Mouse (Mus musculus): ENCODE results near the gene Yes1. TPM values are rescaled to one million over a fixed set of nuclear protein-coding genes. Genes with fewer than 3 reads are reported as not detected.
"Not testable (repeated sequence)": the region's sequence is repeated elsewhere in the genome, so short reads cannot be mapped to it uniquely, and the experiment has no call there.

The Yes1 gene
- polyA plus RNA-seq, 1 experiment from 2014 or later = 21.6 TPM

- no peak for ATAC-seq (ENCODE audit: extremely low read depth, insufficient number of reproducible peaks, low FRiP score, low TSS enrichment)
- Histone ChIP-seq H3K27ac (replicated peaks) (peak overlapping the region; percentile 78), H3K9ac (peak overlapping the region; percentile 5), H3K27me3 (replicated peaks) (no peaks in the 10 kb centered on the region), H3K9me3 (no peaks in the 10 kb centered on the region), H3K4me1 (peaks cover 29% of the 10 kb centered on the region), H3K36me3 (no peaks in the 10 kb centered on the region), H3K4me3 (peak overlapping the region; percentile 10), H3K4me2 (peak overlapping the region; percentile 40)
- WGBS = 53% methylated on average over 2 of the region's 2 CpGs
Measured at GRCm38 (mm10) chr5:32614291-32614690, 3.3 kb downstream of the Yes1 start.

DNA sequence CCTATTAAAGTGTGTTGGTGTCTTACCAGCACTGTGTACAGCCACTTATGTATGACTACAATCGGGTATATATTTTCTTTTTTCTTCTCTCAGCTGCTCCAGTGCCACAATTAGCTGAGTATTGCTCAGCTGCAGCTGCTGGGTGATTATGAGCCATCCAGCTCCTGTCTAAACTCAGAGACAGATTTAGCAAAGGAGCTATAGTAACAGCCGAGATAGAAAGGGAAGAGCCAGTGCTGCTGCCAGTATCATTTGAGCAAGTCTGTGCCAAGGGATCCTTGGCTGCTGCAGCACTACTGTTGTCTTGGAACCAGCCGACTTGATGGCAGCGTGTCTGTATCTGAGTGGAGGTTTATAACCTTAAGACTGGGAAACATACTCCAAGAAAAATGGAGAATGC is 3.7 kb downstream of the Yes1 start:
- no peaks in the 10 kb centered on the region for H3K9me3 ChIP-seq
- H3K4me3 ChIP-seq = peak overlapping the region; percentile 10
- peaks cover 29% of the 10 kb centered on the region for H3K4me1 ChIP-seq
- peak overlapping the region; percentile 78 for H3K27ac ChIP-seq (replicated peaks)
- H3K4me2 ChIP-seq = peak overlapping the region; percentile 40
- 35% methylated on average over 4 of the region's 4 CpGs for WGBS
- no peaks in the 10 kb centered on the region for H3K27me3 ChIP-seq (replicated peaks)
- peak overlapping the region; percentile 5; the same call in 1 of the 2 replicates for H3K9ac ChIP-seq
- no peak for ATAC-seq (ENCODE audit: extremely low read depth, insufficient number of reproducible peaks, low FRiP score, low TSS enrichment)
- no peaks in the 10 kb centered on the region for H3K36me3 ChIP-seq

DNA sequence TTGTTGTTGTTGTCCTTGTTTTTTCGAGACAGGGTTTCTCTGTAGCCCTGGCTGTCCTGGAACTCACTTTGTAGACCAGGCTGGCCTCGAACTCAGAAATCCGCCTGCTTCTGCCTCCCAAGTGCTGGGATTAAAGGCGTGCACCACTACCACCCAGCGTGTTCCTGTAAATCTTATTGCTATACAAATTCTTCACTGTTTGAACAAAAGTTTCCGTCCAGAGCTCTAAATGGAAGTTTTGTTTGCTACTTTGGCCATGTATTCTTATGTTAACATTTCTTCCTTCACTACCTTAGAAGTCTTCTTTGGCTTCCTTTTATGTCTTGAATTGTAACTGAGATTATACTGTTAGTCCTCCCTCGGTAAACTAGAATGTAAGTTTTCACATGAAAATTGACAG is 5.5 kb downstream of the Yes1 start:
- not testable (repeated sequence) for H3K27ac ChIP-seq (replicated peaks); H3K27me3 ChIP-seq (replicated peaks); ATAC-seq (ENCODE audit: extremely low read depth, insufficient number of reproducible peaks, low FRiP score, low TSS enrichment); H3K36me3 ChIP-seq; H3K4me3 ChIP-seq; H3K4me2 ChIP-seq; H3K9ac ChIP-seq; H3K9me3 ChIP-seq
- 85% methylated on average over 7 of the region's 7 CpGs for WGBS
- H3K4me1 ChIP-seq = peaks cover 24% of the 10 kb centered on the region

DNA sequence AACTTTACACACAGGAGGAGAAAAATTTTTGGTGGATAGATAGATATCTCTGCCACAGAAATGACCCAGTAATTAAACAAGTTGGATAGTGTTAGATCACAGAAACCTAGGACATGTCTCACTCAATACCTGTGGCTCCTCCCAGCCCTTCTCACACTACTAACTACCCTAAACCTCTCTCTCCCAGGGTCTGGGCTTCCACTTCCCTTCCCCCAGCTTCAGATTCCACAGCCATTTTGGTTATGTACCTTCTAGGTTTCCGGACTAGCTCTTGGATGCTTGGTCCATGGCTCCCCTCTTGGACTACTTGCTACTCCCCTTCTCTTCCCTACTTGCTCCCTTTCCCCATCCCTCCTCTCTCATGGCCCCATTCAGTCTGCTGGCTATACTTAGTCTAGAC is 6.9 kb downstream of the Yes1 start:
- 82% methylated on average over 1 of the region's 1 CpGs for WGBS
- no peak overlapping the region for H3K9ac ChIP-seq
- H3K9me3 ChIP-seq = no peaks in the 10 kb centered on the region

GRCm38 (mm10) chr5:32623649-32624048 is 12.7 kb downstream of the Yes1 start:
- Histone ChIP-seq H3K9ac (no peak overlapping the region), H3K4me1 (no peaks in the 10 kb centered on the region), H3K27ac (replicated peaks) (no peak overlapping the region), H3K27me3 (replicated peaks) (no peaks in the 10 kb centered on the region), H3K4me3 (no peak overlapping the region), H3K4me2 (no peak overlapping the region), H3K36me3 (peaks cover 5% of the 10 kb centered on the region; the same call in 1 of the 2 replicates), H3K9me3 (no peaks in the 10 kb centered on the region)
- ATAC-seq (ENCODE audit: extremely low read depth, insufficient number of reproducible peaks, low FRiP score, low TSS enrichment) = no peak

More for the DNA sequence above, 6.9 kb downstream of the Yes1 start:
- Histone ChIP-seq H3K4me1 (peaks cover 15% of the 10 kb centered on the region), H3K27ac (replicated peaks) (no peak overlapping the region), H3K36me3 (no peaks in the 10 kb centered on the region), H3K4me3 (no peak overlapping the region), H3K4me2 (no peak overlapping the region), H3K27me3 (replicated peaks) (no peaks in the 10 kb centered on the region)
- no peak for ATAC-seq (ENCODE audit: extremely low read depth, insufficient number of reproducible peaks, low FRiP score, low TSS enrichment)

- H3K4me3 ChIP-seq = no peak overlapping the region
- no peak for ATAC-seq (ENCODE audit: extremely low read depth, insufficient number of reproducible peaks, low FRiP score, low TSS enrichment)
- 88% methylated on average over 2 of the region's 2 CpGs for WGBS
- H3K36me3 ChIP-seq = peaks cover 5% of the 10 kb centered on the region; the same call in 1 of the 2 replicates
- H3K27ac ChIP-seq (replicated peaks) = no peak overlapping the region
- no peaks in the 10 kb centered on the region for H3K9me3 ChIP-seq
- no peaks in the 10 kb centered on the region for H3K4me1 ChIP-seq
- no peak overlapping the region for H3K4me2 ChIP-seq
- H3K9ac ChIP-seq = no peak overlapping the region
- H3K27me3 ChIP-seq (replicated peaks) = no peaks in the 10 kb centered on the region
Measured at GRCm38 (mm10) chr5:32624777-32625176, 13.8 kb downstream of the Yes1 start.

- ATAC-seq (ENCODE audit: extremely low read depth, insufficient number of reproducible peaks, low FRiP score, low TSS enrichment) = no peak
Measured at GRCm38 (mm10) chr5:32633185-32633584, 22.2 kb downstream of the Yes1 start.

DNA sequence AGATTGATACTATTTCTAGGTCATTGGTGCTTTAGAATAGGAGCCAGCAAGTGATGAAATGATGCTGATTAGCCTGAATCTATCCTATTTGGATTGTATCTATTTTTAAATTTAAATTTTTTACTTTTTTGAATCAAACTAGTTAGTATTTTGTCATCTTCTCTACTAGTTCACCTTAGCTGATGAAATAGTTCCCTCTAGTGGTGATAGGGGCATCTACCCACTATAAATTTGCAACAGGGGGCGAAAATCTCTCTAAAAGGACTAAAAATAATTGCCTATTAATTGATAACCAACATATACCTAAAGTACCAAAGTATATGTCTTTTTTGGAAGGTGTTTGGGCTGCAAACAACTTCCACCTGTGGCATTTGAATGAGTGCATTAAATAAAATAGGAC is 46.4 kb downstream of the Yes1 start:
- 51% methylated on average over 1 of the region's 1 CpGs for WGBS
- Histone ChIP-seq H3K4me1 (no peaks in the 10 kb centered on the region), H3K4me3 (no peak overlapping the region), H3K9me3 (no peaks in the 10 kb centered on the region), H3K27ac (replicated peaks) (no peak overlapping the region), H3K27me3 (replicated peaks) (no peaks in the 10 kb centered on the region), H3K4me2 (no peak overlapping the region), H3K36me3 (peaks cover 58% of the 10 kb centered on the region), H3K9ac (no peak overlapping the region)
- ATAC-seq (ENCODE audit: extremely low read depth, insufficient number of reproducible peaks, low FRiP score, low TSS enrichment) = no peak

More at GRCm38 (mm10) chr5:32633185-32633584, 22.2 kb downstream of the Yes1 start:
- Histone ChIP-seq H3K9ac (no peak overlapping the region), H3K9me3 (no peaks in the 10 kb centered on the region), H3K27ac (replicated peaks) (peak overlapping the region; percentile 73), H3K4me3 (no peak overlapping the region), H3K27me3 (replicated peaks) (no peaks in the 10 kb centered on the region), H3K36me3 (peaks cover 9% of the 10 kb centered on the region), H3K4me2 (peak overlapping the region; percentile 12; the same call in 1 of the 2 replicates), H3K4me1 (peaks cover 9% of the 10 kb centered on the region)

GRCm38 (mm10) chr5:32682475-32682874 is 71.5 kb downstream of the Yes1 start:
- Histone ChIP-seq H3K9me3 (no peaks in the 10 kb centered on the region), H3K36me3 (peaks cover 23% of the 10 kb centered on the region), H3K27ac (replicated peaks) (no peak overlapping the region), H3K9ac (no peak overlapping the region), H3K4me2 (no peak overlapping the region), H3K4me1 (no peaks in the 10 kb centered on the region), H3K4me3 (no peak overlapping the region), H3K27me3 (replicated peaks) (no peaks in the 10 kb centered on the region)
- ATAC-seq (ENCODE audit: extremely low read depth, insufficient number of reproducible peaks, low FRiP score, low TSS enrichment) = no peak
- 65% methylated on average over 2 of the region's 2 CpGs for WGBS

GRCm38 (mm10) chr5:32693411-32693810 is 82.4 kb downstream of the Yes1 start:
- Histone ChIP-seq H3K27ac (replicated peaks) (no peak overlapping the region), H3K4me1 (0 out of 2 replicates have a peak, but pooled peaks cover 4% of the 10 kb centered on the region), H3K9me3 (no peaks in the 10 kb centered on the region), H3K36me3 (peaks cover 3% of the 10 kb centered on the region), H3K9ac (peak overlapping the region; percentile 15; the same call in 1 of the 2 replicates), H3K27me3 (replicated peaks) (no peaks in the 10 kb centered on the region), H3K4me2 (no peak overlapping the region), H3K4me3 (no peak overlapping the region)
- 43% methylated on average over 2 of the region's 2 CpGs for WGBS
- no peak for ATAC-seq (ENCODE audit: extremely low read depth, insufficient number of reproducible peaks, low FRiP score, low TSS enrichment)

DNA sequence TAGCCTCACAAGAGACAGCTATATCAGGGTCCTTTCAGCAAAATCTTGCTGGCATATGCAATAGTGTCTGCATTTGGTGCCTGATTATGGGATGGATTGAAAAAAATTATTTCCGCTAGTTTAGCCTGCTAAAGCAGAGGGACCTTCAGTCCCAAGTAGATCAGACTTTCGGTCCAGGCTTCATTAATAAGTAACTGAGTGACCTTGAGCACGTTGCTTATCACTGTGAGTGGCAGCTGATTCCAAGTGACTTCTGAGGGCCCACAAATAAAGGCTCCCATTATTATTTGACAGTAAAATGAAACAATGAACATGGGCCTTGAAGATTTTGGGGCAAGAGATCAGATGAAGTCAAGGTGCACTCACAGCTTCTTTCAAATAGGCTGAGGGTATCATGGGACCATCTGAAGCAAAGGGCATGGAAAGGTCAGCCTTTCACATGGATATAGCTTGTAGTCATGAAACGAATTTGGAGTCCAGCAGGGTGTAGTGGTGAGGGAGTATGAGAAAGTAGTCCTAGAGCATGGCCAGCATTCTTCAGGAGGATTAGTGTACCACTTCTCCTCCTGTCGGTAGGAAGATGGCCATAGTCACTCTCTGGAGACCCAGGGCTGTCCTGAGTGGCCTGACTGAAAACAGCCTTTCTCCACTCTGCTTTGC is 86.4 kb downstream of the Yes1 start:
- Histone ChIP-seq H3K4me1 (0 out of 2 replicates have a peak, but pooled peaks cover 4% of the 10 kb centered on the region), H3K27ac (replicated peaks) (no peak overlapping the region), H3K9ac (no peak overlapping the region), H3K36me3 (no peaks in the 10 kb centered on the region), H3K9me3 (no peaks in the 10 kb centered on the region), H3K27me3 (replicated peaks) (no peaks in the 10 kb centered on the region), H3K4me2 (no peak overlapping the region), H3K4me3 (no peak overlapping the region)
- 63% methylated on average over 5 of the region's 5 CpGs for WGBS
- ATAC-seq (ENCODE audit: extremely low read depth, insufficient number of reproducible peaks, low FRiP score, low TSS enrichment) = no peak

- no peak for ATAC-seq (ENCODE audit: extremely low read depth, insufficient number of reproducible peaks, low FRiP score, low TSS enrichment)
- H3K4me1 ChIP-seq = no peaks in the 10 kb centered on the region
- H3K27ac ChIP-seq (replicated peaks) = no peak overlapping the region
- no peak overlapping the region for H3K4me2 ChIP-seq
- H3K9me3 ChIP-seq = no peaks in the 10 kb centered on the region
- no peaks in the 10 kb centered on the region for H3K27me3 ChIP-seq (replicated peaks)
- no peaks in the 10 kb centered on the region for H3K36me3 ChIP-seq
- H3K4me3 ChIP-seq = no peak overlapping the region
- no peak overlapping the region for H3K9ac ChIP-seq
- WGBS = 48% methylated on average over 2 of the region's 2 CpGs
Measured at GRCm38 (mm10) chr5:32706226-32706780, 95.3 kb downstream of the Yes1 start.
